In the genomic region with DNA sequence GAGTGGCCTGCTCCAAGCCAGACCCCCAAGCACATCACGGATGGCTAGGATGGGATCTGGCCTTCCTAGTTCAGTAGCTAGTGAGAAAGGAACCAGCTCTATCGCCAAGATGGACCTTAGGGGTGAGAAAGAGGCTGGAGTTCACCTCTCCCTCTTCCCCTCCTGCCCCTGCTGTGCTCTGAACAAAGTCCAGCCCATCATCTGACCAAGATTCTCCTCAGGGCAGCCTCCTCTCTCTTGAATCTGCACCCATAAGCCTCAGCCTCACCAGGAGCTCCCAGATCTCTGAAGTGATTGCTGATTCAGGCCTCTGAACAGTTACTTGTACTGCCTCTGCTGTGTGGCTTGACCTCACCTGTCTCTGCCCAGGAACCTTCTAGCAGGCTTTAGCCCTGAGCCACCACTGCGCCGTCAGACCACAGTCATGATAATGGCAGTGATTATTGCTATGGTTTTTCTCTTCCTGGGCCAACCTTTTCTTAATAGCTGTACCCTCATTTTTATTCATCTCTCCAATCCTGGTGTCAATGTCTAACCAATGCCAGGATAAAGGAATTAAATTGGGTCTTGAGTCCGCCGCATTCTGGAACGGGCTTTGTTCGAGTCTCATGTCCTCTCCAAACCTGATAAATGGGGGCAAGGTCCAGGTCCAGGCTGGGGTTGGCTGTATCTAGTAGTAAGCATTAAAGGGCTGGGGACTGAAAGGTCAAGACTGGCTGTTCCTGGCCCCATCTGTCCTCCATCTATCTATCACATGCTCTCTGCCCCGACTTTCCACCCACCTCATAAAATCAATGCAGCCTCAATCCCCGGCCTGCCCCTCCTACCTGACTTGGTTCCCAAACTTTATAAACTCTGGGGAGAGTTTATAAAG, we compare ENCODE assay signal across 9 mouse cellular contexts. TPM values are rescaled to one million over a fixed set of nuclear protein-coding genes. Genes with fewer than 3 reads are reported as not detected.
A peak's percentile ranks its signal among the peaks of the same experiment; 100 is the strongest.
DNase-seq lines count a peak whose midpoint lies in the region; ATAC-seq and TF ChIP-seq lines count a peak whose summit lies in the region.
"Had no signal": no experiment of that assay in that cellular context is flagged by ENCODE, and none has a peak within 500 bp of the region (broad histone marks: within the 10 kb centered on the region; RNA-seq: fewer than 3 reads in every experiment).

No protein-coding gene starts in this region.

- WGBS in heart, embryonic 13.5 days: 70% methylated on average over 10 of the region's 10 CpGs
- 52% methylated on average over 10 of the region's 10 CpGs for WGBS in intestine, postnatal 0 days
- WGBS in liver, embryonic 12.5 days (ENCODE audit: insufficient replicate concordance): 60% methylated on average over 10 of the region's 10 CpGs
- 86% methylated on average over 10 of the region's 10 CpGs for WGBS in thymus, adult 2 months

- no peaks in the 10 kb centered on the region for H3K9me3 ChIP-seq in heart, embryonic 13.5 days
- H3K9me3 ChIP-seq in intestine, postnatal 0 days (ENCODE audit: control insufficient read depth): no peaks in the 10 kb centered on the region
- no peaks in the 10 kb centered on the region for H3K9me3 ChIP-seq in liver, embryonic 12.5 days (replicated peaks)

- no peak for ATAC-seq in heart, embryonic 13.5 days (ENCODE audit: extremely low read depth, insufficient number of reproducible peaks, low FRiP score, low TSS enrichment)
- peak; percentile 0; the same call in 1 of the 2 replicates for ATAC-seq in intestine, postnatal 0 days
- ATAC-seq in liver, embryonic 12.5 days: no peak
- ATAC-seq in erythroid progenitor cell, adult 5-6 weeks (replicated peaks; ENCODE audit: low FRiP score, poor library complexity, severe bottlenecking): no peak
- ATAC-seq: Patski had no signal

- TF ChIP-seq CTCF in layer of hippocampus, adult 2 months (conservative IDR thresholded peaks at IDR 0.05): no peak
- TF ChIP-seq CTCF in intestine, postnatal 0 days (IDR thresholded peaks at IDR 0.05; ENCODE audit: low read depth): no peak
- TF ChIP-seq CTCF in thymus, adult 2 months (IDR thresholded peaks at IDR 0.05; ENCODE audit: borderline replicate concordance, control insufficient read depth, extremely low read depth, insufficient read depth, low read length, poor library complexity): no peak

- H3K4me1 ChIP-seq in heart, embryonic 13.5 days: peaks cover 54% of the 10 kb centered on the region
- peaks cover 6% of the 10 kb centered on the region; the same call in 1 of the 2 replicates for H3K4me1 ChIP-seq in intestine, postnatal 0 days (replicated peaks; ENCODE audit: control insufficient read depth, insufficient read depth, low read length)
- H3K4me1 ChIP-seq in liver, embryonic 12.5 days: peaks cover 33% of the 10 kb centered on the region
- peaks cover 13% of the 10 kb centered on the region for H3K4me1 ChIP-seq in thymus, adult 2 months (replicated peaks; ENCODE audit: control insufficient read depth, insufficient read depth, low read length)

- H3K36me3 ChIP-seq in heart, embryonic 13.5 days: no peaks in the 10 kb centered on the region
- no peaks in the 10 kb centered on the region for H3K36me3 ChIP-seq in intestine, postnatal 0 days (ENCODE audit: control insufficient read depth, insufficient read depth)
- H3K36me3 ChIP-seq in liver, embryonic 12.5 days: no peaks in the 10 kb centered on the region
- no peaks in the 10 kb centered on the region for H3K36me3 ChIP-seq in thymus, adult 2 months (ENCODE audit: control insufficient read depth, insufficient read depth, low read length)

- H3K27me3 ChIP-seq in heart, embryonic 13.5 days (replicated peaks): peaks cover 9% of the 10 kb centered on the region
- H3K27me3 ChIP-seq in intestine, postnatal 0 days (replicated peaks; ENCODE audit: control insufficient read depth, insufficient read depth, low read length): no peaks in the 10 kb centered on the region
- peaks cover 44% of the 10 kb centered on the region for H3K27me3 ChIP-seq in liver, embryonic 12.5 days (replicated peaks)
- no peaks in the 10 kb centered on the region for H3K27me3 ChIP-seq in thymus, adult 2 months (ENCODE audit: control insufficient read depth, insufficient read depth, low read length)
- H3K27me3 ChIP-seq: Patski had no signal

- peak overlapping the region; percentile 71; the same call in 1 of the 2 replicates for H3K4me2 ChIP-seq in heart, embryonic 13.5 days
- peak overlapping the region; percentile 59 for H3K4me2 ChIP-seq in intestine, postnatal 0 days (replicated peaks; ENCODE audit: low read depth)
- peak overlapping the region; percentile 61; the same call in 1 of the 2 replicates for H3K4me2 ChIP-seq in liver, embryonic 12.5 days

- no peak for TF ChIP-seq POLR2A in thymus, adult 2 months (IDR thresholded peaks at IDR 0.05; ENCODE audit: control insufficient read depth, extremely low read depth, insufficient read depth, low read length, poor library complexity)

- no peak overlapping the region for H3K4me3 ChIP-seq in layer of hippocampus, adult 2 months
- no peak overlapping the region for H3K4me3 ChIP-seq in heart, embryonic 13.5 days
- no peak overlapping the region for H3K4me3 ChIP-seq in intestine, postnatal 0 days (ENCODE audit: low read depth, low read length)
- H3K4me3 ChIP-seq in liver, embryonic 12.5 days: no peak overlapping the region
- no peak overlapping the region for H3K4me3 ChIP-seq in thymus, adult 2 months (ENCODE audit: control insufficient read depth, insufficient read depth, low read length)

- DNase-seq in layer of hippocampus, adult 2 months (ENCODE audit: low spot score in 2 of 2): no peak
- no peak for DNase-seq in layer of hippocampus, adult 9-10 months (ENCODE audit: low spot score)
- DNase-seq in urinary bladder, postnatal 36 days (ENCODE audit: low spot score in 2 of 2): no peak
- no peak for DNase-seq in thymus, adult 2 months

- H3K27ac ChIP-seq in layer of hippocampus, adult 2 months: peak overlapping the region; percentile 90
- H3K27ac ChIP-seq in heart, embryonic 13.5 days (replicated peaks): no peak overlapping the region
- H3K27ac ChIP-seq in intestine, postnatal 0 days (ENCODE audit: low read depth, low read length): peak overlapping the region; percentile 66
- H3K27ac ChIP-seq in liver, embryonic 12.5 days: no peak overlapping the region
- H3K27ac ChIP-seq in thymus, adult 2 months (ENCODE audit: control insufficient read depth, insufficient read depth, low read length): no peak overlapping the region

- H3K9ac ChIP-seq in heart, embryonic 13.5 days: no peak overlapping the region
- H3K9ac ChIP-seq in intestine, postnatal 0 days (ENCODE audit: low read depth, low read length): no peak overlapping the region
- no peak overlapping the region for H3K9ac ChIP-seq in liver, embryonic 12.5 days

RNA-seq across cellular contexts. Expression of a gene that starts 23.4 kb away (rescaled TPM):
- total RNA-seq in layer of hippocampus, adult 2 months (2021): 10 to 100 TPM; 28.6 to 38.4 TPM
- 11.8 and 13.8 TPM in 2 replicates for polyA plus RNA-seq in heart, embryonic 13.5 days (2015; fragmentation: Nextera tagmentation; extraction: Ambion mirVana)
- polyA plus RNA-seq in intestine, postnatal 0 days (2015; fragmentation: Nextera tagmentation; extraction: Ambion mirVana): 19.8 and 22.1 TPM in 2 replicates
- polyA plus RNA-seq in liver, embryonic 12.5 days (2016; fragmentation: Nextera tagmentation; extraction: Ambion mirVana): 12.8 and 14.5 TPM in 2 replicates
- 9.7 and 10.5 TPM in 2 replicates for total RNA-seq in erythroid progenitor cell, adult 5-6 weeks (2015; ENCODE audit: low replicate concordance)
- total RNA-seq in erythroid progenitor cell, adult 5-6 weeks (2017; ENCODE audit: low replicate concordance): 8.7 and 9.4 TPM in 2 replicates
- 64.6 and 76.1 TPM in 2 replicates for polyA plus RNA-seq in thymus, adult 2 months (2012; rRNA removed)

RNA-seq across cellular contexts. Expression of a gene that starts 33.0 kb away (rescaled TPM):
- total RNA-seq in layer of hippocampus, adult 2 months (2021): 100 to 1,000 TPM; 273 to 304 TPM
- 22.0 and 22.2 TPM in 2 replicates for polyA plus RNA-seq in heart, embryonic 13.5 days (2015; fragmentation: Nextera tagmentation; extraction: Ambion mirVana)
- polyA plus RNA-seq in intestine, postnatal 0 days (2015; fragmentation: Nextera tagmentation; extraction: Ambion mirVana): 13.4 and 16.0 TPM in 2 replicates
- 8.4 and 9.5 TPM in 2 replicates for polyA plus RNA-seq in liver, embryonic 12.5 days (2016; fragmentation: Nextera tagmentation; extraction: Ambion mirVana)
- total RNA-seq in erythroid progenitor cell, adult 5-6 weeks (2015; ENCODE audit: low replicate concordance): 1.7 and 3.2 TPM in 2 replicates
- 1.4 and 2.1 TPM in 2 replicates for total RNA-seq in erythroid progenitor cell, adult 5-6 weeks (2017; ENCODE audit: low replicate concordance)
- polyA plus RNA-seq in thymus, adult 2 months (2012; rRNA removed): 29.3 and 34.6 TPM in 2 replicates

RNA-seq across cellular contexts. Expression of a gene that starts 36.5 kb away (rescaled TPM):
- 10 to 100 TPM; 33.0 to 36.8 TPM for total RNA-seq in layer of hippocampus, adult 2 months (2021)
- 92.7 and 114 TPM in 2 replicates for polyA plus RNA-seq in heart, embryonic 13.5 days (2015; fragmentation: Nextera tagmentation; extraction: Ambion mirVana)
- 75.9 and 79.2 TPM in 2 replicates for polyA plus RNA-seq in intestine, postnatal 0 days (2015; fragmentation: Nextera tagmentation; extraction: Ambion mirVana)
- polyA plus RNA-seq in liver, embryonic 12.5 days (2016; fragmentation: Nextera tagmentation; extraction: Ambion mirVana): 140 and 145 TPM in 2 replicates
- 49.0 and 58.3 TPM in 2 replicates for total RNA-seq in erythroid progenitor cell, adult 5-6 weeks (2015; ENCODE audit: low replicate concordance)
- total RNA-seq in erythroid progenitor cell, adult 5-6 weeks (2017; ENCODE audit: low replicate concordance): 18.6 and 46.0 TPM in 2 replicates
- polyA plus RNA-seq in thymus, adult 2 months (2012; rRNA removed): 71.7 and 87.9 TPM in 2 replicates

RNA-seq across cellular contexts. Expression of a gene that starts 36.9 kb away (rescaled TPM):
- 100 to 1,000 TPM; 442 to 446 TPM for total RNA-seq in layer of hippocampus, adult 2 months (2021)
- 486 and 514 TPM in 2 replicates for polyA plus RNA-seq in heart, embryonic 13.5 days (2015; fragmentation: Nextera tagmentation; extraction: Ambion mirVana)
- polyA plus RNA-seq in intestine, postnatal 0 days (2015; fragmentation: Nextera tagmentation; extraction: Ambion mirVana): 192 and 209 TPM in 2 replicates
- polyA plus RNA-seq in liver, embryonic 12.5 days (2016; fragmentation: Nextera tagmentation; extraction: Ambion mirVana): 131 and 132 TPM in 2 replicates
- total RNA-seq in erythroid progenitor cell, adult 5-6 weeks (2015; ENCODE audit: low replicate concordance): 44.4 and 51.5 TPM in 2 replicates
- total RNA-seq in erythroid progenitor cell, adult 5-6 weeks (2017; ENCODE audit: low replicate concordance): 72.2 and 113 TPM in 2 replicates
- polyA plus RNA-seq in thymus, adult 2 months (2012; rRNA removed): 342 and 377 TPM in 2 replicates

Comparison
In these comparisons a context has a peak if more than half of its experiments do, and no peak if none do; other contexts are left out.
1. H3K27ac ChIP-seq: peak in layer of hippocampus, adult 2 months (single experiment) and intestine, postnatal 0 days (single experiment); none in heart, embryonic 13.5 days (single experiment), liver, embryonic 12.5 days (single experiment) and thymus, adult 2 months (single experiment).
2. Peak in every context shown above with its lines, with median percentiles within 50 percentile points of each other: H3K4me2 ChIP-seq.